Mouse (Mus musculus): ENCODE measurements at regions not wholly inside any gene's neighbourhood (a gene's known extent, or its start where the extent isn't known, plus 50 kb on each side); places are given as distances from the start of the nearest gene placed in this dataset.

DNA sequence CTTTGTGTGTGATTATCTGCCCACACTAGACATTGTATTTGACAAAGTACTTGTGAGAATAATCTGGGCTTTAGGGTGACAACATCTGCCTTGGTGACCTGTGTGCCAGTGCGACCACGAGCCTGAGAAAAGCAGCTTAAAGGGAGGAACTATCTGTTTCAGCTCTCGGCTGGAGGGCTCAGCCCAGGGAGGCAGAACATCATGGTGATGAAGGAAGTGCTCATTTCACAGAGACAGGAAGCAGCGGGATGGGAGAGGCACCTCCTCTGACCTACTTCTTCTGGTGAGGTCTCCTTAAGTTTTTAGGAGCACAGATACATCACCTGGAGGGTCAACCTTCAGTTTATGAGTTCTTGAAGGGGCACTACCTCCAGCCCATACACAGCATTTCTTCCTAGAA is 89.8 kb downstream of the Kif26a start:
- H3K9me3 ChIP-seq (ENCODE audit: control insufficient read depth, insufficient read depth, low read depth, low read length) = no peaks in the 10 kb centered on the region
- H3K4me1 ChIP-seq (ENCODE audit: control insufficient read depth in 2 of 2, insufficient read depth in 2 of 2, low read length in 2 of 2, poor library complexity in 1 of 2) = peaks cover 0 to 8% of the 10 kb centered on the region in 2 experiments; a peak in 1 of 4 replicates
- no peak for DNase-seq (ENCODE audit: low read depth, low spot score)
- no peaks in the 10 kb centered on the region for H3K36me3 ChIP-seq (ENCODE audit: control insufficient read depth, insufficient read depth, low read length, poor library complexity, severe bottlenecking)
- TF ChIP-seq ZNF384 (IDR thresholded peaks at IDR 0.05; ENCODE audit: low read depth, low read length) (no peak), MAFK (IDR thresholded peaks at IDR 0.05; ENCODE audit: insufficient read depth, low read depth, low read length) (no peak)
- in situ Hi-C loops (cut with MboI; ENCODE audit: low sequenced_read_pairs in 2 of 2, unreplicated experiment in 2 of 2) = no loop called here
- no peak overlapping the region for H3K9ac ChIP-seq (ENCODE audit: insufficient read depth, low read depth, low read length, poor library complexity, severe bottlenecking)
- no peak overlapping the region for H3K27ac ChIP-seq (ENCODE audit: insufficient read depth, low read depth, low read length, poor library complexity, severe bottlenecking)
- no peak overlapping the region for H3K4me3 ChIP-seq (ENCODE audit: insufficient read depth in 1 of 2, low read depth in 1 of 2, low read length in 2 of 2, poor library complexity in 1 of 2, severe bottlenecking in 1 of 2)

DNA sequence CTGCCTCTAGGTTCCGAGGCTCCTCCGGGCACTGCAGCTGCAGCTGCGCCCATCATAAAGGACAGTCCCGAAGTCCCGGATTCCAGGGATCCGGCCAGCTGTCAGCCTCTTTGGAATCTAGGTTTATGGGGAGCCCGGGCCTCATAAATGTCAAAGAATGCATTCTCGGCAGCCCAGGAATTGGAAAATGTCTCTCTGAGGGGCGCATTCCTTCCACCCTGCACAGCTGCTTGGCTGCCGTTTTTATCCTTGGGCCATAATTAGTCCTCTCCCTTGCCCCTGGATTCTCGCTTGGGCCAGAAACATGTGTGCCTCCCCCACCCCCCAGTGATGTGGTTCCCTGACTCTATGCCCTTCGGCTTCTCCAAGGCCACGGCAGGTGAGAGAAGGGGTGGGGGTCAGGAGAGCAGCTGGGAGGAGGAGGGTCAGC is 91.1 kb downstream of the Kif26a start:
- Histone ChIP-seq H3K9ac (ENCODE audit: insufficient read depth, low read depth, low read length, poor library complexity, severe bottlenecking) (no peak overlapping the region), H3K9me3 (ENCODE audit: control insufficient read depth, insufficient read depth, low read depth, low read length) (no peaks in the 10 kb centered on the region), H3K4me3 (ENCODE audit: insufficient read depth in 1 of 2, low read depth in 1 of 2, low read length in 2 of 2, poor library complexity in 1 of 2, severe bottlenecking in 1 of 2) (no peak overlapping the region), H3K36me3 (ENCODE audit: control insufficient read depth, insufficient read depth, low read length, poor library complexity, severe bottlenecking) (no peaks in the 10 kb centered on the region), H3K27ac (ENCODE audit: insufficient read depth, low read depth, low read length, poor library complexity, severe bottlenecking) (no peak overlapping the region), H3K4me1 (ENCODE audit: control insufficient read depth in 2 of 2, insufficient read depth in 2 of 2, low read length in 2 of 2, poor library complexity in 1 of 2) (peaks cover 0 to 8% of the 10 kb centered on the region in 2 experiments; a peak in 1 of 4 replicates)
- no peak for TF ChIP-seq HCFC1 (IDR thresholded peaks at IDR 0.05; ENCODE audit: borderline replicate concordance, insufficient read depth, low read length)
- TF ChIP-seq ZC3H11A (IDR thresholded peaks at IDR 0.05; ENCODE audit: borderline replicate concordance, low read depth, low read length) = no peak
- no peak for TF ChIP-seq CHD2 (IDR thresholded peaks at IDR 0.05; ENCODE audit: low read depth, low read length)
- no peak for TF ChIP-seq ZNF384 (IDR thresholded peaks at IDR 0.05; ENCODE audit: low read depth, low read length)
- TF ChIP-seq MAFK (IDR thresholded peaks at IDR 0.05; ENCODE audit: insufficient read depth, low read depth, low read length) = no peak
- in situ Hi-C loops (cut with MboI; ENCODE audit: low sequenced_read_pairs in 2 of 2, unreplicated experiment in 2 of 2) = no loop called here
- DNase-seq (ENCODE audit: low read depth, low spot score) = no peak

DNA sequence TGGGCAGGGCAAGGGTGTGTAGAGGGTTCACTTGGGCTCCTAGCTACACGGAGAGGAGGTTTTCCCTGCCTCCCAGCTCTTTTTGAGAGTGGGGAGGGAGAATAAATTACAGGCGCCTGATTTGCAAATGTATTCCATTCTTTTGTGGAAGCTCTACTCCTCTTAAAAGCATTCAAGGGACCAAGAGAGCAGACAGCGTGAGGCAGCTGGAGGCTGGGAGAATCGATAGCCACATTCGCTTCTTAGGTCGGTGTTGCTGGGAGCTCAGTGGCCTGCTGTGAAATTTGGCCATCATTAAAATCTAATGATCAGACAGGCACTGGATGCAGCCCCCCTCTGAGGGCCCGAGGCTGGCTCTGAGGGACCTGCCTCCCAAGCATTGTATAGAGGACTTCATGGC is 92.8 kb downstream of the Kif26a start:
- TF ChIP-seq CHD2 (IDR thresholded peaks at IDR 0.05; ENCODE audit: low read depth, low read length) (no peak), ZNF384 (IDR thresholded peaks at IDR 0.05; ENCODE audit: low read depth, low read length) (no peak), MAFK (IDR thresholded peaks at IDR 0.05; ENCODE audit: insufficient read depth, low read depth, low read length) (no peak), HCFC1 (IDR thresholded peaks at IDR 0.05; ENCODE audit: borderline replicate concordance, insufficient read depth, low read length) (no peak)
- Histone ChIP-seq H3K36me3 (ENCODE audit: control insufficient read depth, insufficient read depth, low read length, poor library complexity, severe bottlenecking) (no peaks in the 10 kb centered on the region), H3K4me3 (ENCODE audit: insufficient read depth in 1 of 2, low read depth in 1 of 2, low read length in 2 of 2, poor library complexity in 1 of 2, severe bottlenecking in 1 of 2) (no peak overlapping the region), H3K9ac (ENCODE audit: insufficient read depth, low read depth, low read length, poor library complexity, severe bottlenecking) (no peak overlapping the region), H3K27ac (ENCODE audit: insufficient read depth, low read depth, low read length, poor library complexity, severe bottlenecking) (no peak overlapping the region), H3K9me3 (ENCODE audit: control insufficient read depth, insufficient read depth, low read depth, low read length) (no peaks in the 10 kb centered on the region), H3K4me1 (ENCODE audit: control insufficient read depth in 2 of 2, insufficient read depth in 2 of 2, low read length in 2 of 2, poor library complexity in 1 of 2) (peaks cover 0 to 6% of the 10 kb centered on the region in 2 experiments; a peak in 1 of 4 replicates)
- no peak for DNase-seq (ENCODE audit: low read depth, low spot score)
- in situ Hi-C loops (cut with MboI; ENCODE audit: low sequenced_read_pairs in 2 of 2, unreplicated experiment in 2 of 2) = no loop called here

DNA sequence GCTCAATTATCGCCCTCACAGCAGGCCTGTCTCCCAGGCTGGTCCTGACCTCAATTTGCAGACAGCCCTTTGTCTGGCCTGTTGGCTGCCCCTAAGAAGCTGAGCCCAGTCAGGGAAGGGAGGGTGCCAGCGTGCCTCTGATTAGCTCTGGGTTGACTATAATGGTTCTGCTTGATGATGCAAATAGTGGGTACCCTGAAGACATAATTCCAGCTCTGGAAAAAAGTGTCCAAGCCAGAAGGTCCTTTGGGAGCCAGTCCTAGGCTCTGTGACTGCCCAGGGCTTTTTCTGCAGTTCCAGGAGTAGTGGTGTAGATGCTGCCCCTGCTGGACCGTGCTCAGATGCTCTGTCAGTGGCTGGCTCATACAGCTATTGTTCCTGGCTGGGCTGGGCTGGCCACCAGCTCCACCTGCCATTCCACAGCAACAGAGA is 95.7 kb downstream of the Kif26a start:
- Histone ChIP-seq H3K4me1 (ENCODE audit: control insufficient read depth in 2 of 2, insufficient read depth in 2 of 2, low read length in 2 of 2, poor library complexity in 1 of 2) (peaks cover 0 to 6% of the 10 kb centered on the region in 2 experiments; a peak in 1 of 4 replicates), H3K9me3 (ENCODE audit: control insufficient read depth, insufficient read depth, low read depth, low read length) (no peaks in the 10 kb centered on the region), H3K9ac (ENCODE audit: insufficient read depth, low read depth, low read length, poor library complexity, severe bottlenecking) (no peak overlapping the region), H3K4me3 (ENCODE audit: insufficient read depth in 1 of 2, low read depth in 1 of 2, low read length in 2 of 2, poor library complexity in 1 of 2, severe bottlenecking in 1 of 2) (no peak overlapping the region), H3K27ac (ENCODE audit: insufficient read depth, low read depth, low read length, poor library complexity, severe bottlenecking) (no peak overlapping the region), H3K36me3 (ENCODE audit: control insufficient read depth, insufficient read depth, low read length, poor library complexity, severe bottlenecking) (no peaks in the 10 kb centered on the region)
- no peak for DNase-seq (ENCODE audit: low read depth, low spot score)
- in situ Hi-C loops (cut with MboI; ENCODE audit: low sequenced_read_pairs in 2 of 2, unreplicated experiment in 2 of 2) = no loop called here
- no peak for TF ChIP-seq ZNF384 (IDR thresholded peaks at IDR 0.05; ENCODE audit: low read depth, low read length)
- no peak for TF ChIP-seq ZC3H11A (IDR thresholded peaks at IDR 0.05; ENCODE audit: borderline replicate concordance, low read depth, low read length)
- TF ChIP-seq CHD2 (IDR thresholded peaks at IDR 0.05; ENCODE audit: low read depth, low read length) = no peak
- TF ChIP-seq HCFC1 (IDR thresholded peaks at IDR 0.05; ENCODE audit: borderline replicate concordance, insufficient read depth, low read length) = no peak
- no peak for TF ChIP-seq MAFK (IDR thresholded peaks at IDR 0.05; ENCODE audit: insufficient read depth, low read depth, low read length)

DNA sequence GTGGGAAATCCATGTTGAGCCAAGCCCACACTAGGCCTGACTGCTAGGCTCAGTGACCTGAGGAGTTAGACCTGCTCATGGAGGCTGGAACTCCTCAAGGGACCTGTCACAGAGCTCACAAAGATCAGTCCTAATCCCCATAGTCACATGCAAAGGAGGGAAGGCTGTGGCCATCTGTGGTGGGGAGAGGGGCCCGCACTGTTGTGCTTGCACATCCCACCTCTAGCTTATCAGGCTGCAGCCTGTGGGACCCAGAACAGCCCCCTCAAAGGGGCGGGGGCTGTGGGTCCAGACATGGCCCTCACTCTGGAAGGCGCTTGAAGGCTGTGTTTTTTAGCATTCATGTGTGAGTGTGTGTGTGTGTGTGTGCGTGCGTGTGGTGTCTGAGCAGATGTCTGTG is 97.2 kb downstream of the Kif26a start:
- H3K9ac ChIP-seq (ENCODE audit: insufficient read depth, low read depth, low read length, poor library complexity, severe bottlenecking) = no peak overlapping the region
- TF ChIP-seq ZNF384 (IDR thresholded peaks at IDR 0.05; ENCODE audit: low read depth, low read length) = no peak
- TF ChIP-seq ZC3H11A (IDR thresholded peaks at IDR 0.05; ENCODE audit: borderline replicate concordance, low read depth, low read length) = no peak
- TF ChIP-seq HCFC1 (IDR thresholded peaks at IDR 0.05; ENCODE audit: borderline replicate concordance, insufficient read depth, low read length) = no peak
- no peak for TF ChIP-seq MAFK (IDR thresholded peaks at IDR 0.05; ENCODE audit: insufficient read depth, low read depth, low read length)
- TF ChIP-seq CHD2 (IDR thresholded peaks at IDR 0.05; ENCODE audit: low read depth, low read length) = no peak
- no peak for DNase-seq (ENCODE audit: low read depth, low spot score)
- peaks cover 0 to 6% of the 10 kb centered on the region in 2 experiments; a peak in 1 of 4 replicates for H3K4me1 ChIP-seq (ENCODE audit: control insufficient read depth in 2 of 2, insufficient read depth in 2 of 2, low read length in 2 of 2, poor library complexity in 1 of 2)
- H3K27ac ChIP-seq (ENCODE audit: insufficient read depth, low read depth, low read length, poor library complexity, severe bottlenecking) = no peak overlapping the region
- H3K9me3 ChIP-seq (ENCODE audit: control insufficient read depth, insufficient read depth, low read depth, low read length) = no peaks in the 10 kb centered on the region
- H3K4me3 ChIP-seq (ENCODE audit: insufficient read depth in 1 of 2, low read depth in 1 of 2, low read length in 2 of 2, poor library complexity in 1 of 2, severe bottlenecking in 1 of 2) = no peak overlapping the region
- no peaks in the 10 kb centered on the region for H3K36me3 ChIP-seq (ENCODE audit: control insufficient read depth, insufficient read depth, low read length, poor library complexity, severe bottlenecking)
- in situ Hi-C loops (cut with MboI; ENCODE audit: low sequenced_read_pairs in 2 of 2, unreplicated experiment in 2 of 2) = no loop called here

Data from ES-E14 (cell line).